Mouse (Mus musculus) ES-CJ7 (cell line): Measurements from ENCODE around the gene Srrm4.
A peak's percentile ranks its signal among the peaks of the same experiment; 100 is the strongest.

Experiments used
- DNase-seq: peaks from one replicate; pipeline ENCODE4 v3.0.0; 2011; ENCODE audit warnings: low read depth, low spot score

The Srrm4 gene

GRCm38 (mm10) chr5:116591346-116592048 is at the start of gene Srrm4:
TSS of gene Srrm4 (minus strand) at chr5:116591817.
- DNase-seq = peak; percentile 97

GRCm38 (mm10) chr5:116592801-116593430 is 1.3 kb upstream of the Srrm4 start:
- peak; percentile 93 for DNase-seq

GRCm38 (mm10) chr5:116592049-116592800 is 608 bp upstream of the Srrm4 start:
- DNase-seq = peak; percentile 49

GRCm38 (mm10) chr5:116590698-116591097 is 919 bp downstream of the Srrm4 start:
- DNase-seq = no peak

GRCm38 (mm10) chr5:116589631-116590030 is 2.0 kb downstream of the Srrm4 start:
- DNase-seq = no peak

GRCm38 (mm10) chr5:116588836-116589235 is 2.8 kb downstream of the Srrm4 start:
- no peak for DNase-seq

GRCm38 (mm10) chr5:116579533-116579932 is 12.1 kb downstream of the Srrm4 start:
- no peak for DNase-seq

- DNase-seq = no peak
Observed at GRCm38 (mm10) chr5:116577082-116577481, 14.5 kb downstream of the Srrm4 start.

- DNase-seq = no peak
Observed at GRCm38 (mm10) chr5:116573307-116573706, 18.3 kb downstream of the Srrm4 start.

GRCm38 (mm10) chr5:116571936-116572335 is 19.7 kb downstream of the Srrm4 start:
- DNase-seq = no peak

GRCm38 (mm10) chr5:116571232-116571861 is 20.3 kb downstream of the Srrm4 start:
- DNase-seq = no peak

GRCm38 (mm10) chr5:116570566-116570965 is 21.1 kb downstream of the Srrm4 start:
- DNase-seq = no peak

GRCm38 (mm10) chr5:116569629-116570028 is 22.0 kb downstream of the Srrm4 start:
- no peak for DNase-seq

GRCm38 (mm10) chr5:116568050-116568449 is 23.6 kb downstream of the Srrm4 start:
- peak; percentile 21 for DNase-seq

- no peak for DNase-seq
Observed at GRCm38 (mm10) chr5:116567298-116567697, 24.3 kb downstream of the Srrm4 start.

GRCm38 (mm10) chr5:116566385-116567045 is 25.1 kb downstream of the Srrm4 start:
- DNase-seq = no peak

- no peak for DNase-seq
Observed at GRCm38 (mm10) chr5:116565573-116565972, 26.0 kb downstream of the Srrm4 start.

- no peak for DNase-seq
Observed at GRCm38 (mm10) chr5:116564391-116564790, 27.2 kb downstream of the Srrm4 start.

- DNase-seq = no peak
Observed at GRCm38 (mm10) chr5:116563713-116564112, 27.9 kb downstream of the Srrm4 start.

GRCm38 (mm10) chr5:116559091-116559490 is 32.5 kb downstream of the Srrm4 start:
- DNase-seq = no peak

GRCm38 (mm10) chr5:116556614-116557013 is 35.0 kb downstream of the Srrm4 start:
- peak; percentile 70 for DNase-seq
